Mouse (Mus musculus) forebrain, embryonic 16.5 days (tissue): ENCODE measurements at regions not wholly inside any gene's neighbourhood (a gene's known extent, or its start where the extent isn't known, plus 50 kb on each side); places are given as distances from the start of the nearest gene placed in this dataset.

Experiments used
- ATAC-seq: fragments of 200-750 bp; cut with Nextera tagmentation; 2 replicates; pipeline ENCODE4 v1.8.0; 2017; ENCODE audit warnings: mild to moderate bottlenecking, moderate library complexity
- H3K27ac ChIP-seq: fragments of 300-500 bp; sonication (generic); 2 replicates; pipeline ENCODE4 v1.5.1; 2014; ENCODE audit warnings: low read length, control low read depth
- H3K27me3 ChIP-seq: fragments of 300-500 bp; sonication (generic); replicated peaks from 2 replicates; pipeline ENCODE4 v1.6.1; 2014; ENCODE audit warnings: low read length; ENCODE audit not compliant: control insufficient read depth, insufficient read depth
- H3K36me3 ChIP-seq: fragments of 300-500 bp; sonication (generic); 2 replicates; pipeline ENCODE4 v1.6.1; 2014; ENCODE audit not compliant: control insufficient read depth, insufficient read depth
- H3K4me1 ChIP-seq: fragments of 300-500 bp; sonication (generic); replicated peaks from 2 replicates; pipeline ENCODE4 v1.6.1; 2014; ENCODE audit warnings: low read length; ENCODE audit not compliant: control insufficient read depth, insufficient read depth
- H3K4me2 ChIP-seq: fragments of 300-500 bp; sonication (generic); 2 replicates; pipeline ENCODE4 v1.6.1; 2014; ENCODE audit warnings: mild to moderate bottlenecking, low read length, control low read depth
- H3K4me3 ChIP-seq: fragments of 300-500 bp; sonication (generic); replicated peaks from 2 replicates; pipeline ENCODE4 v1.5.1; 2014; ENCODE audit warnings: mild to moderate bottlenecking, low read length, control low read depth
- H3K9ac ChIP-seq: fragments of 300-500 bp; sonication (generic); replicated peaks from 2 replicates; pipeline ENCODE4 v1.6.1; 2014; ENCODE audit warnings: low read depth, low read length, control low read depth
- H3K9me3 ChIP-seq: fragments of 300-500 bp; sonication (generic); 2 replicates; pipeline ENCODE4 v1.6.1; 2016; ENCODE audit warnings: low read length; ENCODE audit not compliant: control insufficient read depth
- WGBS: fragments of 180-500 bp; shearing (Covaris S2); extraction: QIAGEN DNeasy Blood & Tissue Kit; methylation state at CpG from one replicate; pipeline ENCODE4 v1.1.7; 2014; 5-methylcytosine and 5-hydroxymethylcytosine counted together

DNA sequence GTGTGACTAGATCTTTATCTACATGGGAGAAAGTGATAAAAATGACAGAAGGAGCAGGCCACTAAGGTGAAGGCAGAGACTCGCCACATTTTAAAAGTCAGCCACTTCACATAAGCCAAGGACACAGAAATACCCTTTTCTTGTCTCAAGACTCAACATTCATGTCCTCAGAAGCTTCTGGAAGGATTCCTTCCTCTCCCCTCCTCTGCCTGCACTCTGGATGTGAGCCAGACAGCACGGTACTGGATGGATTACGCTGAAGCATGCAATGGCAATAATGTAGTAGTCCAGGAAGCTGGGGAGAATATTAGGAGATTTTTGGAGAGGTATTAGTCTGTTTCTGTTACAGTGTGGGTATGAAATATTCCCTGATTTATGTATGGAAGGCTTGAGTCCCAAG, 100.5 kb upstream of the Zfp770 start:
- no peak overlapping the region for H3K27ac ChIP-seq
- WGBS, result 84% methylated on average over 3 of the region's 3 CpGs
- no peak overlapping the region for H3K9ac ChIP-seq
- no peaks in the 10 kb centered on the region for H3K27me3 ChIP-seq
- H3K4me1 ChIP-seq, result no peaks in the 10 kb centered on the region
- no peaks in the 10 kb centered on the region for H3K36me3 ChIP-seq
- no peak for ATAC-seq
- no peak overlapping the region for H3K4me3 ChIP-seq
- H3K9me3 ChIP-seq, result no peaks in the 10 kb centered on the region
- H3K4me2 ChIP-seq, result no peak overlapping the region

GRCm38 (mm10) chr2:114295110-114295509, 93.8 kb upstream of the Zfp770 start:
- 79% methylated on average over 1 of the region's 1 CpGs for WGBS
- H3K36me3 ChIP-seq, result no peaks in the 10 kb centered on the region
- H3K9ac ChIP-seq, result no peak overlapping the region
- H3K27me3 ChIP-seq, result no peaks in the 10 kb centered on the region
- H3K4me2 ChIP-seq, result no peak overlapping the region
- no peaks in the 10 kb centered on the region for H3K4me1 ChIP-seq
- no peak for ATAC-seq
- no peaks in the 10 kb centered on the region for H3K9me3 ChIP-seq
- no peak overlapping the region for H3K4me3 ChIP-seq
- no peak overlapping the region for H3K27ac ChIP-seq

GRCm38 (mm10) chr2:114291387-114291786, 90.1 kb upstream of the Zfp770 start:
- H3K27me3 ChIP-seq, result no peaks in the 10 kb centered on the region
- H3K4me3 ChIP-seq, result no peak overlapping the region
- no peak for ATAC-seq
- no peak overlapping the region for H3K27ac ChIP-seq
- H3K4me1 ChIP-seq, result no peaks in the 10 kb centered on the region
- no peaks in the 10 kb centered on the region for H3K36me3 ChIP-seq
- 84% methylated on average over 5 of the region's 5 CpGs for WGBS
- H3K9ac ChIP-seq, result no peak overlapping the region
- H3K4me2 ChIP-seq, result no peak overlapping the region
- H3K9me3 ChIP-seq, result no peaks in the 10 kb centered on the region

DNA sequence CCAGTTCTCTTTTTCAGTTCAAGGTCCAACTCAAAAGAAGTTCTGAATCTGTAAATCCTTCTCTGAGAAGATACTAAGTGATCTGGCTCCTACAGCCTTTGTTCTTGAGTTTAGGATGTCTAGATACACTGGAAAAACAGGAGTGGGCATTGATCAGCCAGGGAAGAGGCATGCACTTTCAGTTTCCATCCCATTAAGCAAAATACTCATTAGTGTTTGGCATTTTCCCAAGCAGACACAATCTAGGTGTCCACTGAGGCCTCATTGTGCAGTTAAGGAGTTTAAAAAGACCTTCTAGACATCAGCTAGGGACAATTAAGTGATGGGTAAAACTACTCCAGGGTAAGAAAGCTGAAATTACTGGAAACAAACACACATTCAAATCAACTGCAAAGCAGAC, 74.3 kb upstream of the Zfp770 start:
- Histone ChIP-seq H3K9ac (no peak overlapping the region), H3K4me2 (no peak overlapping the region), H3K4me3 (no peak overlapping the region), H3K4me1 (0 out of 2 replicates have a peak, but pooled peaks cover 2% of the 10 kb centered on the region), H3K36me3 (no peaks in the 10 kb centered on the region), H3K9me3 (no peaks in the 10 kb centered on the region), H3K27ac (no peak overlapping the region), H3K27me3 (no peaks in the 10 kb centered on the region)
- ATAC-seq, result no peak

GRCm38 (mm10) chr2:114260397-114261071, 59.3 kb upstream of the Zfp770 start:
- no peaks in the 10 kb centered on the region for H3K36me3 ChIP-seq
- 41% methylated on average over 8 of the region's 8 CpGs for WGBS
- peaks cover 4% of the 10 kb centered on the region; the same call in 1 of the 2 replicates for H3K4me1 ChIP-seq
- H3K4me3 ChIP-seq, result 0 out of 2 replicates have a peak overlapping the region, but pooled peaks have one; percentile 7
- no peak overlapping the region for H3K9ac ChIP-seq
- peak; percentile 78 for ATAC-seq
- no peaks in the 10 kb centered on the region for H3K9me3 ChIP-seq
- 0 out of 2 replicates have a peak, but pooled peaks cover 3% of the 10 kb centered on the region for H3K27me3 ChIP-seq
- H3K4me2 ChIP-seq, result peak overlapping the region; percentile 35
- no peak overlapping the region for H3K27ac ChIP-seq

- 82% methylated on average over 4 of the region's 4 CpGs for WGBS
- Histone ChIP-seq H3K27ac (no peak overlapping the region), H3K36me3 (no peaks in the 10 kb centered on the region)
Observed at GRCm38 (mm10) chr2:114259539-114259938, 58.3 kb upstream of the Zfp770 start.

More at GRCm38 (mm10) chr2:114259539-114259938, 58.3 kb upstream of the Zfp770 start:
- no peaks in the 10 kb centered on the region for H3K9me3 ChIP-seq
- H3K4me1 ChIP-seq, result peaks cover 4% of the 10 kb centered on the region; the same call in 1 of the 2 replicates
- no peak overlapping the region for H3K9ac ChIP-seq
- no peak for ATAC-seq
- no peak overlapping the region for H3K4me2 ChIP-seq
- H3K27me3 ChIP-seq, result 0 out of 2 replicates have a peak, but pooled peaks cover 3% of the 10 kb centered on the region
- H3K4me3 ChIP-seq, result no peak overlapping the region
